Mouse (Mus musculus): ENCODE measurements around the gene Sall1. TPM values are rescaled to one million over a fixed set of nuclear protein-coding genes. Genes with fewer than 3 reads are reported as not detected.

Gene Sall1
- polyA plus RNA-seq, 1 experiment from 2014 or later = 11.0 TPM

DNA sequence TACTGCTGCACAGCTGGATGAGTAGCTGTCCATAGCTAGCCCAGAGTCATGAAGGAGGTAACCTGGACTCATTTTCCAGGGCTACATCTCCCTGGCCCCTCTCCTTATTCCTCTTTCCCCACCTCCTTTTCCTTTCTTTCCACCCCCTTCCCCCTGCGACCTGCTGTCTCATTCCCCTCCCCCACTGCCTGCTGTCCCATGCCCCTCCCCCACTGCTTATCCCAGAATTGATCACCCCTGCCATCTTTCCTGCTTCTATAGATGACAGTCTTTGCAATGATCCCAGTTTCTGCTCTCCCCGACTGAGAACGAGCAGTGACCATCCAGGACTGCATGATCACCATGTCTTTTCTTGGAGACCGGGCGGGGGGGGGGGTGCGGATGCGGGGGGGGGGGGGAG is 35.2 kb downstream of the Sall1 start:
- Histone ChIP-seq H3K27ac (no peak overlapping the region), H3K4me2 (replicated peaks) (no peak overlapping the region), H3K36me3 (no peaks in the 10 kb centered on the region), H3K4me1 (replicated peaks) (peaks cover 33% of the 10 kb centered on the region), H3K4me3 (replicated peaks) (no peak overlapping the region), H3K27me3 (peaks cover 24% of the 10 kb centered on the region), H3K9me3 (no peaks in the 10 kb centered on the region), H3K9ac (replicated peaks) (no peak overlapping the region)
- 15% methylated on average over 5 of the region's 7 CpGs for WGBS
- no peak for ATAC-seq

DNA sequence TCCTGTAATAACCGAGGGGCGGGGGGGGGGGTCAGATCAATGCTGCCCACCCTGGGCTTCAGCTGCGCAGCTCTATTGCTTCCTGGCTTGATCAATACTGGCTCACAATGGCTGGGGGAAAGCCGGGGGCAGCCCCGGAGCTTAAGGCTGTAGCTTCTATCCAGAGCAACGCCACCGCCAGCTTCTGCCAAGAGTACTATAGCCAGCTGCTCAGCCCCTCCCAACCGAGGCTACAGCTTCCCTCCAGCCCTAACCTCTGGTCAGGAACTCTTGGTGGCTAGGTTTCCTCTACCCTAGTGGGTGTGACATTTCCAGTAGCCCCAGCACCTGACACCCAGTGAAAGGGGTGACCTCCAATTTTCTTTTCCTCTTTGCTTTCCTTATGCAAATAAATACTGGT is 36.8 kb downstream of the Sall1 start:
- Histone ChIP-seq H3K4me1 (replicated peaks) (peaks cover 35% of the 10 kb centered on the region), H3K4me3 (replicated peaks) (peak overlapping the region; percentile 52), H3K36me3 (no peaks in the 10 kb centered on the region), H3K27me3 (peaks cover 29% of the 10 kb centered on the region), H3K27ac (peak overlapping the region; percentile 30; the same call in 1 of the 2 replicates), H3K9ac (replicated peaks) (peak overlapping the region; percentile 77; the same call in 1 of the 2 replicates), H3K4me2 (replicated peaks) (peak overlapping the region; percentile 85), H3K9me3 (no peaks in the 10 kb centered on the region)
- peak; percentile 76 for ATAC-seq
- WGBS = 2% methylated on average over 8 of the region's 8 CpGs

DNA sequence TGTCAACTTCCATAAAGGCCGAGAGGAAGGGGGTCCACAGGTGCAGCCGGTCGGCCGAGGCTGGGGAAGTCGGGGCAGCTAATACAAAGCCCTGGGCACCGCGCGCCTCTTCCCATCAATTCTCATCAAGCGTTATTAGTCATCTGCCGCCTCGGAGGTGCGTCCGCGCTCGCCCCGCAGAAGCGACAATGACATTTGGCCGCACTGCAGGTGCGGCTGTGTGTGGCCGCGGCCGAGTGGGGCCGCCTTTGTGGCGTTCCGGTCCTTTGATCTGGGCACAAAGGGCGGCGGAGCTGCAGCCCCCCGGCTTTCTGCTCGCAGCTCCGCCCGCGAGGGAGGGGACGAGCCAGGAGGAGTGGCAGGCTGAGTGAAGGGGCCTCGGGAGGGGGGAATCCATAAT is 37.5 kb downstream of the Sall1 start:
- peak overlapping the region; percentile 77 for H3K9ac ChIP-seq (replicated peaks)
- peaks cover 31% of the 10 kb centered on the region for H3K27me3 ChIP-seq
- no peaks in the 10 kb centered on the region for H3K36me3 ChIP-seq
- ATAC-seq = peak; percentile 57
- H3K4me2 ChIP-seq (replicated peaks) = peak overlapping the region; percentile 85
- H3K4me3 ChIP-seq (replicated peaks) = peak overlapping the region; percentile 52
- H3K9me3 ChIP-seq = no peaks in the 10 kb centered on the region
- H3K27ac ChIP-seq = 0 out of 2 replicates have a peak overlapping the region, but pooled peaks have one; percentile 12
- H3K4me1 ChIP-seq (replicated peaks) = peaks cover 35% of the 10 kb centered on the region
- under 1% methylated on average over 34 of the region's 34 CpGs for WGBS

DNA sequence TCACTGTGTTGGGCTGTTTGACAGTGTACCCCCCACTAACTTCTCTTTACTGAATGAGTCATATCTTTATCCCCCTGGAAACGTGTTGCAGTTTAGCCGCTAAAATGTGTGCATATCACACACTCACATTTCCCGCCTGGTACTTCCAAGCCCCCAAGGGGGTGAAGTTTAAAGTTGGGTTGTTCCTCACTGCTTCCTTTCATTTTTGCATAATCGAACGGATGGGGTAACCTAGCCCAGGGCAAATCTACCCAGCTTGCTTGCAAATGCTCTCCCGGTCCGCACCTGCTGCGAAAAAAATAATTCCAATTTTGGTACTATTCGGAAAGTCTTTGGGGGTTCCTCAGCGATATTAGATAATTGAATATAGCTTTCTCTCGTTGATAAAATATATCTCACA is 38.2 kb downstream of the Sall1 start:
- H3K27ac ChIP-seq = no peak overlapping the region
- peak overlapping the region; percentile 52 for H3K4me3 ChIP-seq (replicated peaks)
- WGBS = 25% methylated on average over 11 of the region's 11 CpGs
- ATAC-seq = no peak
- H3K4me1 ChIP-seq (replicated peaks) = peaks cover 35% of the 10 kb centered on the region
- H3K9me3 ChIP-seq = no peaks in the 10 kb centered on the region
- H3K4me2 ChIP-seq (replicated peaks) = peak overlapping the region; percentile 85
- H3K36me3 ChIP-seq = no peaks in the 10 kb centered on the region
- H3K9ac ChIP-seq (replicated peaks) = no peak overlapping the region
- H3K27me3 ChIP-seq = peaks cover 30% of the 10 kb centered on the region

DNA sequence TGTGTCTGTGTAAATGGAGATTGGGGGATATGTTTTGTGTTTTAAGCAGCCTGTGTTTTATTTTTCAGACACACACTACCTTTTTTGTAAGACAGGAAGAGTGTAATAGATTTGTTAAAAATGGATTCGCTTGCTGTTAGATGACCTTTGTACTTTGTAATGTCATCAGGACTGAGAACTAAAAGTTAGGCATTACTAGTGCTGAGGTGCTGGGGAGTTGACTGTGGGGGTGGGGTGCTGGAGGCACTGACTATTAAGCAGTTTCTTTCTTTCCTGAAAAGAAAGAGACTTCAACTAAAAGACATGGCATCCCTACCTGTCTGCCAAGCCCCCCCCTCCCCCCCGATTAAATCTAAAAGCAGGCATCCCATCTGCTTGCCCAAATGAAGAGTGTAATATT is 39.9 kb downstream of the Sall1 start:
- ATAC-seq = no peak
- H3K27ac ChIP-seq = no peak overlapping the region
- H3K4me1 ChIP-seq (replicated peaks) = peaks cover 35% of the 10 kb centered on the region
- H3K4me2 ChIP-seq (replicated peaks) = no peak overlapping the region
- WGBS = 11% methylated on average over 2 of the region's 2 CpGs
- no peaks in the 10 kb centered on the region for H3K36me3 ChIP-seq
- H3K9me3 ChIP-seq = no peaks in the 10 kb centered on the region
- H3K9ac ChIP-seq (replicated peaks) = no peak overlapping the region
- H3K27me3 ChIP-seq = peaks cover 38% of the 10 kb centered on the region
- no peak overlapping the region for H3K4me3 ChIP-seq (replicated peaks)

DNA sequence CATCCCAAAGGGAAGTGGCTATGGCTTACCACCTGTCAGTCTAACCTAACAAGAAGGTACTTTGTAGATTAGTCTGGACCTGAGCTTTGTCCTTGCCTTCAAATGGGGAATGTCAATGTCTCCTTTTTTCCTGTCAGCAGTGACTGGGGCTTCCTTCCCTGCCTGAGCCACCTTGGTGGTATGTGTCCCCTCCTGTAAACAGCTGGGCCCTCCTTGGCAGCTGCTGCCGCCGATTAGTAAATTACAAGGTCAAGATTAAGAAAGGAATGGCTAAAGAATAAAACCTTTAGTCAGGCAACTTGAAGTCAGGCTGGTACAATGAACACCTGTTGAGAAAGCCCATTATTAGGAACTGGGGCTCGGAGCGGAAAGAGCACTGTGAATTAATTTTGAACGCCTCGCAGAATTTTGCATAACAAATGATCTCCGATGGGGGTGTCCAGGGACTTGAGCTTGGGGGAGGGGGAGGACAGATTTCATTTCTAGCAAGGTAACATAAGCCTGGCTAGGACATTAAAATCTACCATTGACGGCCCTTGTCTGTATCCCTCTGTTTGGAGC is 40.5 kb downstream of the Sall1 start:
- no peak overlapping the region for H3K9ac ChIP-seq (replicated peaks)
- WGBS = 5% methylated on average over 8 of the region's 8 CpGs
- H3K4me1 ChIP-seq (replicated peaks) = peaks cover 32% of the 10 kb centered on the region
- no peak overlapping the region for H3K27ac ChIP-seq
- no peak overlapping the region for H3K4me3 ChIP-seq (replicated peaks)
- H3K36me3 ChIP-seq = no peaks in the 10 kb centered on the region
- no peak overlapping the region for H3K4me2 ChIP-seq (replicated peaks)
- no peaks in the 10 kb centered on the region for H3K9me3 ChIP-seq
- ATAC-seq = no peak
- peaks cover 35% of the 10 kb centered on the region for H3K27me3 ChIP-seq

DNA sequence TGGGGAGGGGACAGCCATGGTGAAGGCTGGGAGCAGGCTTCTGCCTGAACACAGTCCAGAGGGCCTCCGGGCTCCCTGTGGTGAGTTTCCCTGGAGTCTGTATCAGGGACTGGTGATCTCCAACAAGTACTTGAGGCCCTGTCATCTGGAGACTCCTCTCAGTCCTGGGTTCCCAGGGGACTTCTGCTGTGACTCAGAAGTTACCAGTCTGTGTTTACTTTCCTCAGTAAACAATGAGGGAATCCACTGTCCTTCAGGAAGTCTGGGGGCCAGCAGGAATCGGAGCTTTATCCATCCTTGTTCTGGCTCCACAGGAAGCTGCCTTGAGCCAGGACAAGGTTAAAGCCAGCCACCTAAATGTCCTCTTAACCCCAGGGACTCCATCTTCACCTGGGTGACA is 41.8 kb downstream of the Sall1 start:
- WGBS = 73% methylated on average over 2 of the region's 2 CpGs
- no peaks in the 10 kb centered on the region for H3K9me3 ChIP-seq
- H3K9ac ChIP-seq (replicated peaks) = no peak overlapping the region
- no peak for ATAC-seq
- peaks cover 25% of the 10 kb centered on the region for H3K27me3 ChIP-seq
- H3K4me2 ChIP-seq (replicated peaks) = no peak overlapping the region
- H3K27ac ChIP-seq = no peak overlapping the region
- no peaks in the 10 kb centered on the region for H3K36me3 ChIP-seq
- no peak overlapping the region for H3K4me3 ChIP-seq (replicated peaks)
- H3K4me1 ChIP-seq (replicated peaks) = peaks cover 20% of the 10 kb centered on the region

DNA sequence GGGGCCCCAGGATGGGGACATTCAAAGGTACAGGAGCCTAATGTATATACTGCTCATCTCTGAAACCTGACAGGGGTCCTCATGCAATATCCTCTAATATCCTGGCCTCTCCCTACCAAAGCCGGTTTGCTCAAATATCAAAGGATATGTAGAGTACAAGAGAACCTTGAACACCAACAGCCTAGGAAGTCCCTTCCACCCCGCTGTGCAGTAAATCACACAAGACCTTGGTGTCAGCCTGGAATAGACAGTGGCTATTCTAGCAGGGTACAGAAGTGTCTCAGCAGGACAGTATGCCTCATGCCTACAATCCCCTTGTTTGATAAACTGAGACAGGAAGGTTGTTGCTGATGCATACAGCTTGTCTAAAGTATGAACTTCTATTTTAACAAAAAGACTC is 46.7 kb downstream of the Sall1 start:
- Histone ChIP-seq H3K4me3 (replicated peaks) (no peak overlapping the region), H3K9ac (replicated peaks) (no peak overlapping the region), H3K27me3 (peaks cover 30% of the 10 kb centered on the region), H3K4me1 (replicated peaks) (no peaks in the 10 kb centered on the region), H3K27ac (no peak overlapping the region), H3K4me2 (replicated peaks) (no peak overlapping the region), H3K36me3 (no peaks in the 10 kb centered on the region), H3K9me3 (no peaks in the 10 kb centered on the region)
- no peak for ATAC-seq
- 96% methylated on average over 2 of the region's 2 CpGs for WGBS

DNA sequence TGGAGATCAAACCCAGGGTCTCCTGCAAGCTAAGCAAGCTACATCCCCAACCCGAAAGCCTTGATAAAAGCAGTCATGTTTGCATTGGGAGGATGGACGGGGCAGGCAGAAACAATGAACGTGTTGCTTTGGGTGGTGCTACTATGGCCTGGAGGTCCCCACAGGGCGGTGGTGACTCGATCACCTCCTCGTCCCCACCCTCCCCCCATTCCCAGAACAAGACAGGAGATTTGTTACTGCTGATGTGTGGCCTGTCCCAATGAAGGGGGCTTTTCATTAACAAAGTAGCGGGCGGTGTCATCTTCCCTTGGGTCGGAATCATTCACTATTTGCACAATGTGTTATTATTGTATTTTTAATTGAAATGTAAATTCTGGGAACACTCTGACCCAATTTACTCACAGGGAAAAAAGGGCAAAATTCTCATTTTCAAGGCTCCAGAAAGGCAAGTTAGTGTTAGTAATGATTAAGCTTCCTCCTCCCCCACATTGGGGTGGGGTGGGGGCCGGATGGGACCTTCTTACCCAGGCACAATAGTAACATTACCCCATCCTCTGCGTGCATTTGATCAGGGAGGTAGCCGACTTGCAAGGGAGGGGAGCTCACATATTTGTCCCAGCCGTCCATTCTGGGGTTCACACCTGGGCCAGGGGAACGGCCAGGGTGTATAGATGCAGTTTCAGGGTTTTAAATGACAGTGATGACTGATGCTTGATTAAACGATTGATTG is 52.0 kb downstream of the Sall1 start:
- Histone ChIP-seq H3K4me1 (replicated peaks) (no peaks in the 10 kb centered on the region), H3K27ac (no peak overlapping the region), H3K27me3 (peaks cover 13% of the 10 kb centered on the region; the same call in 1 of the 2 replicates), H3K4me2 (replicated peaks) (no peak overlapping the region), H3K9me3 (no peaks in the 10 kb centered on the region), H3K9ac (replicated peaks) (no peak overlapping the region), H3K36me3 (no peaks in the 10 kb centered on the region), H3K4me3 (replicated peaks) (no peak overlapping the region)
- no peak for ATAC-seq
- 61% methylated on average over 15 of the region's 15 CpGs for WGBS

DNA sequence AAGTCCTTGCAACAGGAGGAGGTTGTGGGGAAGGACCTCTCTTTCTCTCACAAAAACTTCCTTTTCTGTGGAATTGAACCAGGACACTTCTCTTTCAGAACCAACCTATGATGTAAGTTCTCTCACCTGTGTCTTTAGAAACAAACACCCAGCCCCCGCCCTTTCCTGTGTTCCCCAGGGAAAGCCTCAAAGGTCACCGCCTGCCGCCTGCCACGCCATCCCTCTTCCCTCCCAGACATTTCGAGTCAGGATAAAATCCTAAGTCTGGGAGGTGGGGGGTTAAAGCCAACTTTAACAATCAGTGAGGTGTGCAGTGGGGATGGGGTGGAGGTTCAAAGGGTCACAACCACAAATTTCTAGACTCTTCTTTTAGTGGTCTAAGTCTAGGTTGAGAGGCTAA is 52.8 kb downstream of the Sall1 start:
- Histone ChIP-seq H3K27me3 (peaks cover 13% of the 10 kb centered on the region; the same call in 1 of the 2 replicates), H3K36me3 (no peaks in the 10 kb centered on the region), H3K9ac (replicated peaks) (no peak overlapping the region), H3K4me2 (replicated peaks) (no peak overlapping the region), H3K4me1 (replicated peaks) (no peaks in the 10 kb centered on the region), H3K4me3 (replicated peaks) (no peak overlapping the region), H3K27ac (no peak overlapping the region), H3K9me3 (no peaks in the 10 kb centered on the region)
- WGBS = 68% methylated on average over 5 of the region's 5 CpGs
- no peak for ATAC-seq

DNA sequence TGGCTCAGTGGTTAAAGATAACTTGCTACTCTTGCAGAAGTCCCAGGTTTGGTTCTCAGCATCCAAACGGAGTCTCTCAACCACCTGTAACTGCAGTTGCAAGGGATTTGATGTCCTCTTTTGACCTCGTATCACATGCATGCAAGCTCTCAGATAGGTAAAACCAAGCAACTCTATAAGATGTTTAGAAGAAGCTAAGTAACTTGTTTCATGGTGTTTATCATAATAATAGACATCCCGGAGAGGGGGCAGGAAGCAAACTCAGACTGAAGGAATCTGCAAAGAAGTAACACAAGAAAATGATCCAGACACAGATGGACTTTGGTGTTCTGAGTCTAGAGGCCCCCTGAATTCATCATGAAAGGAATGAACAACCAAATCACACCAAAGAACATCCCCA is 55.0 kb downstream of the Sall1 start:
- no peak for ATAC-seq
- WGBS = 75% methylated on average over 3 of the region's 3 CpGs

DNA sequence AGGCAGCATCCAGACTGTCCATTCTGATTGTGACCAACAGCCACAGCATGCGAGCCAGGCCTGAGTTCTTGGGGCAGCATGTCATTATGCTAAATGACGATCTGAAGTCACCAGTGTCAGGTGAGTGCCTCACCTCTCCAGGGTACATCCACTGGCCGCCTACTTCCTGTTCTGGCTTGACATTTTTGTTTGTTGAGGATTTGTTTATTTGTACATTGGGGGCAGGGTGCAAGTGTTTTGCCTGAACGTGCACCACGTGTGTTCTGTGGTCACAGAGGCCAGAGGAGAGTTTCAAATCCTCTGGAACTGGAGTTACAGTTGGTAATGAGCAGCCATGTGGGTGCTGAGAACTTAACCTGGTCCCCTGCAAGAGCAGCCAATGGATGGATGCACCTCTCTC is 60.5 kb downstream of the Sall1 start:
- no peak overlapping the region for H3K4me2 ChIP-seq (replicated peaks)
- H3K27me3 ChIP-seq = no peaks in the 10 kb centered on the region
- no peaks in the 10 kb centered on the region for H3K36me3 ChIP-seq
- no peak overlapping the region for H3K9ac ChIP-seq (replicated peaks)
- H3K27ac ChIP-seq = no peak overlapping the region
- 83% methylated on average over 5 of the region's 5 CpGs for WGBS
- no peak for ATAC-seq
- no peaks in the 10 kb centered on the region for H3K9me3 ChIP-seq
- H3K4me1 ChIP-seq (replicated peaks) = no peaks in the 10 kb centered on the region
- no peak overlapping the region for H3K4me3 ChIP-seq (replicated peaks)

More for the DNA sequence above, 55.0 kb downstream of the Sall1 start:
- Histone ChIP-seq H3K4me1 (replicated peaks) (no peaks in the 10 kb centered on the region), H3K4me3 (replicated peaks) (no peak overlapping the region), H3K36me3 (no peaks in the 10 kb centered on the region), H3K9me3 (no peaks in the 10 kb centered on the region), H3K4me2 (replicated peaks) (no peak overlapping the region), H3K9ac (replicated peaks) (no peak overlapping the region), H3K27ac (no peak overlapping the region), H3K27me3 (peaks cover 13% of the 10 kb centered on the region; the same call in 1 of the 2 replicates)

All from midbrain, embryonic 13.5 days (tissue).